25 mouse cellular contexts compared by ENCODE assay signal in the genomic region with DNA sequence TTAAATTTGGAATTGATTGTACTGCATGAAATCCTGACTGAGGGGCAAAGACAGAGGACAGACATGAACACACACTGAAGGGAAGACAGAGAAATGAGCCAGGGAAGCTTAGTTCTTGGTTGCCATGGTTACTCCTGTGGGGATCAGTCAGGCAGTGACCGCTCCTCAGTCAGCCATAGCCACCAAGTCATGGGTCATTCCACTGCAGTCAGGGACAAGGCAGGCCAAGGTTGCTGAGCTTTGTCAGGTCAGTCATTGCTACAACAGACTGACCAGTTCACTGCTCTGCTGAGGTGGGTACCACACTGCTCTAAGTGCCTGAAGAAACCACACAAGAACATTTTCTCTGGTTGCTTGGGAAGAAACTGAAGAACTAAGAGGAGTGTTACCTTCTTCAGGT.
DNase-seq lines count a peak whose midpoint lies in the region; ATAC-seq and TF ChIP-seq lines count a peak whose summit lies in the region.
"Had no signal": no experiment of that assay in that cellular context is flagged by ENCODE, and none has a peak within 500 bp of the region (broad histone marks: within the 10 kb centered on the region; RNA-seq: fewer than 3 reads in every experiment).

No protein-coding gene starts in this region.

- H3K9ac ChIP-seq in hindbrain, embryonic 16.5 days (ENCODE audit: low read depth, low read length), result no peak overlapping the region
- no peak overlapping the region for H3K9ac ChIP-seq in hindbrain, embryonic 11.5 days (ENCODE audit: low read depth, low read length)
- H3K9ac ChIP-seq: embryonic facial prominence, embryonic 12.5 days; forebrain, embryonic 13.5 days; limb, embryonic 15.5 days; liver, embryonic 14.5 days; lung, embryonic 14.5 days had no signal

- peak; percentile 16 for DNase-seq in embryo, embryonic 10 days (ENCODE audit: low spot score)
- DNase-seq in embryo, embryonic 9.5 days (ENCODE audit: extremely low spot score), result no peak
- no peak for DNase-seq in hindbrain, embryonic 11.5 days (ENCODE audit: low spot score)
- peak; percentile 13 for DNase-seq in brain, embryonic 14.5 days (ENCODE audit: low read depth)
- no peak for DNase-seq in natural killer cell, adult 2 months (ENCODE audit: low spot score in 2 of 2)
- DNase-seq: cerebellum, adult 2 months; cerebellum, postnatal 25 days; gastrocnemius, postnatal 10 days; heart, postnatal 4 days; left cerebral cortex, postnatal 4 days; lung, embryonic 14.5 days; right cerebral cortex, postnatal 14 days had no signal

- H3K27me3 ChIP-seq in hindbrain, embryonic 16.5 days (replicated peaks; ENCODE audit: control insufficient read depth, insufficient read depth, low read length), result no peaks in the 10 kb centered on the region
- H3K27me3 ChIP-seq in hindbrain, embryonic 11.5 days (ENCODE audit: control insufficient read depth, insufficient read depth, low read length), result no peaks in the 10 kb centered on the region
- H3K27me3 ChIP-seq in megakaryocyte, embryonic 14.5 days (replicated peaks), result no peaks in the 10 kb centered on the region
- H3K27me3 ChIP-seq: embryonic facial prominence, embryonic 12.5 days; forebrain, embryonic 13.5 days; limb, embryonic 15.5 days had no signal

- no peak overlapping the region for H3K27ac ChIP-seq in hindbrain, embryonic 16.5 days (ENCODE audit: low read depth, low read length)
- no peak overlapping the region for H3K27ac ChIP-seq in hindbrain, embryonic 11.5 days (ENCODE audit: low read depth, low read length)
- H3K27ac ChIP-seq: embryonic facial prominence, embryonic 12.5 days; forebrain, embryonic 13.5 days; heart, embryonic 10.5 days; limb, embryonic 15.5 days; liver, embryonic 14.5 days; stomach, postnatal 0 days had no signal

- no peaks in the 10 kb centered on the region for H3K9me3 ChIP-seq in hindbrain, embryonic 16.5 days (ENCODE audit: control insufficient read depth, low read length)
- no peaks in the 10 kb centered on the region for H3K9me3 ChIP-seq in hindbrain, embryonic 11.5 days (ENCODE audit: control insufficient read depth, low read length)
- peaks cover 13% of the 10 kb centered on the region; the same call in 1 of the 2 replicates for H3K9me3 ChIP-seq in megakaryocyte, embryonic 14.5 days
- H3K9me3 ChIP-seq: embryonic facial prominence, embryonic 12.5 days; forebrain, embryonic 13.5 days; heart, embryonic 10.5 days; limb, embryonic 15.5 days had no signal

- WGBS in hindbrain, embryonic 16.5 days, result 54% methylated on average over 1 of the region's 1 CpGs
- WGBS in hindbrain, embryonic 11.5 days, result 68% methylated on average over 1 of the region's 1 CpGs

- no peak for TF ChIP-seq CTCF in brain, embryonic 14.5 days (IDR thresholded peaks at IDR 0.05; ENCODE audit: borderline replicate concordance, extremely low read depth, insufficient read depth, insufficient read length)

- H3K4me1 ChIP-seq in hindbrain, embryonic 16.5 days (ENCODE audit: control insufficient read depth, insufficient read depth, low read depth, low read length), result no peaks in the 10 kb centered on the region
- H3K4me1 ChIP-seq in hindbrain, embryonic 11.5 days (replicated peaks; ENCODE audit: control insufficient read depth, insufficient read depth, low read length), result no peaks in the 10 kb centered on the region
- no peaks in the 10 kb centered on the region for H3K4me1 ChIP-seq in megakaryocyte, embryonic 14.5 days
- H3K4me1 ChIP-seq: embryonic facial prominence, embryonic 12.5 days; forebrain, embryonic 13.5 days; heart, embryonic 10.5 days; limb, embryonic 15.5 days had no signal

- 0 out of 2 replicates have a peak, but pooled peaks have one; percentile 34 for ATAC-seq in hindbrain, embryonic 16.5 days
- ATAC-seq in hindbrain, embryonic 11.5 days (ENCODE audit: low FRiP score), result no peak
- ATAC-seq in megakaryocyte, adult 5-6 weeks (ENCODE audit: poor library complexity, severe bottlenecking), result no peak
- ATAC-seq: CD4-positive, CD25-positive, alpha-beta regulatory T cell, adult 4 months; forebrain, embryonic 13.5 days; intestine, postnatal 0 days had no signal

- no peaks in the 10 kb centered on the region for H3K36me3 ChIP-seq in hindbrain, embryonic 16.5 days (ENCODE audit: control insufficient read depth, insufficient read depth, low read length)
- no peaks in the 10 kb centered on the region for H3K36me3 ChIP-seq in hindbrain, embryonic 11.5 days (ENCODE audit: control insufficient read depth, insufficient read depth, low read length)
- H3K36me3 ChIP-seq in megakaryocyte, embryonic 14.5 days (replicated peaks; ENCODE audit: low read length), result no peaks in the 10 kb centered on the region
- H3K36me3 ChIP-seq: embryonic facial prominence, embryonic 12.5 days; heart, embryonic 10.5 days; limb, embryonic 15.5 days had no signal

- no peak overlapping the region for H3K4me3 ChIP-seq in hindbrain, embryonic 16.5 days (ENCODE audit: low read length)
- no peak overlapping the region for H3K4me3 ChIP-seq in hindbrain, embryonic 11.5 days (ENCODE audit: low read depth, low read length)
- H3K4me3 ChIP-seq in megakaryocyte, embryonic 14.5 days (replicated peaks), result peak overlapping the region; percentile 46
- H3K4me3 ChIP-seq: embryonic facial prominence, embryonic 12.5 days; erythroblast, embryonic 14.5 days; forebrain, embryonic 13.5 days; heart, embryonic 10.5 days; limb, embryonic 15.5 days; myocyte had no signal

- TF ChIP-seq POLR2A in brain, embryonic 14.5 days (IDR thresholded peaks at IDR 0.05; ENCODE audit: borderline replicate concordance, extremely low read depth, insufficient read depth, insufficient read length, poor library complexity, severe bottlenecking), result no peak

- H3K4me2 ChIP-seq in hindbrain, embryonic 16.5 days (ENCODE audit: low read length), result no peak overlapping the region
- H3K4me2 ChIP-seq in hindbrain, embryonic 11.5 days (replicated peaks; ENCODE audit: low read depth, low read length), result no peak overlapping the region
- H3K4me2 ChIP-seq: embryonic facial prominence, embryonic 12.5 days; forebrain, embryonic 13.5 days; limb, embryonic 15.5 days; lung, embryonic 14.5 days had no signal

Comparison
In these comparisons a context has a peak if more than half of its experiments do, and no peak if none do; other contexts are left out.
1. DNase-seq: peak in embryo, embryonic 10 days (single experiment) and brain, embryonic 14.5 days (single experiment); none in embryo, embryonic 9.5 days (single experiment), hindbrain, embryonic 11.5 days (single experiment) and natural killer cell, adult 2 months (0 of 2).